Mouse (Mus musculus) limb, embryonic 11.5 days (tissue): ENCODE results near the gene Erap1. TPM values are rescaled to one million over a fixed set of nuclear protein-coding genes. Genes with fewer than 3 reads are reported as not detected.

Experiments used
- polyA plus RNA-seq: library from polyadenylated mRNA; unstranded; fragments of >200 nt; fragmentation: Nextera tagmentation; extraction: Ambion mirVana; gene quantifications from 2 replicates; pipeline ENCODE4 v1.2.1, GENCODE M21; 2014

The Erap1 gene
- polyA plus RNA-seq, 1 experiment from 2014 or later, result 3.5 TPM

Other genes with a start within 250 kb of the Erap1 start
- 5.3 and 5.7 TPM in 2 replicates for gene Zfp72, start 248.7 kb upstream of the Erap1 start, polyA plus RNA-seq
- 55.2 and 55.9 TPM in 2 replicates for gene Ftl1-ps1, start 239.9 kb upstream of the Erap1 start, polyA plus RNA-seq
- 23.4 and 28.5 TPM in 2 replicates for gene Zfp825, start 145.6 kb upstream of the Erap1 start, polyA plus RNA-seq
- gene Cast, start 169.2 kb downstream of the Erap1 start, polyA plus RNA-seq, result 20.3 and 23.4 TPM in 2 replicates